Mouse (Mus musculus) CH12.LX (cell line): ENCODE data around the gene Fbln5.

Experiments used
- GABPA ChIP-seq: IDR thresholded peaks from 2 replicates; pipeline ENCODE4 v1.6.1; 2012; ENCODE audit warnings: low read depth, low read length, improper control_type of control experiment, inconsistent platforms; ENCODE audit not compliant: insufficient replicate concordance
- MEF2A ChIP-seq: IDR thresholded peaks from 2 replicates; pipeline ENCODE4 v1.6.1; 2014; ENCODE audit warnings: low read depth, mild to moderate bottlenecking, inconsistent platforms, low read length, improper control_type of control experiment, borderline replicate concordance
- POLR2A ChIP-seq: IDR thresholded peaks from 2 replicates; pipeline ENCODE4 v1.6.1; 2011; ENCODE audit warnings: low read depth, mild to moderate bottlenecking, improper control_type of control experiment, low read length

- no peak for TF ChIP-seq GABPA
- no peak for TF ChIP-seq POLR2A
- no peak for TF ChIP-seq MEF2A
Measured at GRCm38 (mm10) chr12:101815796-101816195, 3.1 kb downstream of the Fbln5 start.
